Mouse (Mus musculus): Measurements from ENCODE around the gene Pgc.

Gene Pgc

GRCm38 (mm10) chr17:47707961-47708360, 18.7 kb upstream of the Pgc start:
- peak; percentile 45 for DNase-seq (ENCODE audit: extremely low read depth, low read depth, low spot score)

DNA sequence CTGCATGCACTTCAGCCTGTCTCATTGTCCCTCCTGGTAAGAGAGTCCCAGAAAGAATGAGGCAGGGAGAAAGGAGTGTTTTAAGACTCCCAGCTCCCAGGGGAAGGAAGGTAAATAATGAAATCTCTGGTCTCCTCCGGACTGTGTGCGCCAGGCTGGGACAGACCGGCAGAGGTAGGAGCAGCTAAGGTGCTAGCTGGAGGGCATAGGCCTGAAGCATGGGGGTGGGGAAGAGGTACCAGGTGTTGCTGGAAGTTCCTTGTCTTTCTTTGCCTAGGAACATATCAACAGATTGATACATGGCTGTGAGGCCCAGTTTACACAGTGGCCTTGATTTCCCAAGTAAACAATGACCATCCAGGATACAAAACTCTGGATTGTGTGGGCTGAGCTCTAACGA, 17.7 kb upstream of the Pgc start:
- no peak for DNase-seq (ENCODE audit: extremely low read depth, low read depth, low spot score)

DNA sequence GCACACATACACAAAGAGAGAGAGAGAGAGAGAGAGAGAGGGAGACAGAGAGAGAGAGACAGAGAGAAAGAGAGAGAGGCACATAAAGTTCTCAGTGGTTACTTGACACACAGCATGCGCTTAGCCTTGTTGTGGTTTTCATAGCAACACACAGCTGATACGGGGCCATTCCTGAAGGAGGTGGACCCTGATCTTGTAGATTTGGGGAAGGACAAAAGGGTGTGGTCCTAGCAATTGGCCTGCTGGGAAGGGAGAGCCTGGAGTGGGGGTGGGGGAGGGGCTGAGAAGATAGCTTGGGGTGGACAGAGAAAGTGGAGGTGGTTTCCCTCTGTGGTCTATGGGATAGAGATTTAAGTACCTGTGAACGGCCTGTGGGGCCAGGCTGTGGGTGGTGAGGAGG, 16.6 kb upstream of the Pgc start:
- no peak for DNase-seq (ENCODE audit: extremely low read depth, low read depth, low spot score)

DNA sequence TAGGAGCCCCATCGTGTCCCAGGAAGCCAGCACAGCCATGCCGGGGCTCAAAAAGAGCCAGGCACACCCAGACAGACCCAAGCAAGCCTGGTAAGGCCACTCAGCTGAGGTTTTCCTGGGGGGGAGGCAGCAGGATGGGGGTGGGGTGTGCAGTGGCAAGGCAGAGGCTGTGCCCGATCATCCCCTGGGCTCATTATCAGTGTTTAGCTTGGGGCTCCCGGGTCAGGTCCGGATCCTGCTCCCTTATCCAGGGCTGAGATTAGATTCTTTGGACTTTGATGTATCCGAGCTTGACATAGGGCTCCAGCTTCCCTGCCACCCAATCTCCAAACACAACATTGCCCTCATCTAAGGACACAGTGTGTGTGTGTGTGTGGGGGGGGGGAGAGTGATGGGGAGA, 14.8 kb upstream of the Pgc start:
- no peak for DNase-seq (ENCODE audit: extremely low read depth, low read depth, low spot score)

GRCm38 (mm10) chr17:47712889-47713571, 13.6 kb upstream of the Pgc start:
- DNase-seq (ENCODE audit: extremely low read depth, low read depth, low spot score): no peak

GRCm38 (mm10) chr17:47715037-47715436, 11.6 kb upstream of the Pgc start:
- no peak for DNase-seq (ENCODE audit: extremely low read depth, low read depth, low spot score)

- no peak for DNase-seq (ENCODE audit: extremely low read depth, low read depth, low spot score)
These were observed 5.5 kb upstream of the Pgc start for GRCm38 (mm10) chr17:47721183-47721582.

DNA sequence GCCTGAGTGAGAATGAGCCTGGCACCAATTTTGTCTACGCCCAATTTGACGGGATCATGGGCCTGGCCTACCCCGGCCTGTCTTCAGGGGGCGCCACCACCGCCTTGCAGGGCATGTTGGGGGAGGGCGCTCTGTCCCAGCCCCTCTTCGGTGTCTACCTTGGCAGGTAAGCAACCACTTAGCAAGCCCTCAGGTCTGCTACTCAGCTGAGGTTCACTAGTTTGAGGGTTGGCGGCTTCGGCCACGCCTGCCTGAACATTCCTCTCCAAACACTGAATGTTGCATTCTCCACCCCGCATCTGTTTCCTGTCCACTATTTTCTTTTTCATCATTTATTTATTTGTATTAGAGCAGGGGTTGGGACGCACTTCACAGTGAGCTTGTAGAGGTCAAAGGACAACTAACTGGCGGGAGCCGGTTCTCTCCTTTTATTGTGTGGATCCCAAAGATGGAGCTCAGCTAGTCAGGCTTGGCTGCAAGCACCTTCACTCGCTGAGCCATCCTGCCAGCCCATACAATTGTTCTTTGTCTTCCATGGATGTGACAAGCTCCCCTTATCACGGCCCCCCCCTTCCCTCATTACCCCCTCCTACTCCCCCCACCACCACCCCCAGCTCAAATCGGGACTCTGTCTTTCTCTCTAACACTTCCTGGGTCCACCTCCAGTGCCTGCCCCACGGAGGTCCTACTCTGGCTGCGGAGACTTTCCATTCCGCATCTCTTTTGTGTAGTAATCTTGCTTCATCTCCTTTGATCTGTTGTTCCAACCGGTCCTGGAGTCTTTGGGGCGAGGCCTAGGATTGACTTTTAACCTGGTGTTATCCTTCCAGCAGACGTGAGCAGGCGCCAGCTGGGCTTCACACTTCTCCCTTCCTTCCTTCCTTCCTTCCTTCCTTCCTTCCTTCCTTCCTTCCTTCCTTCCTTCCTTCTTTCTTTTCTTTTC, 4.3 kb downstream of the Pgc start:
- DNase-seq (ENCODE audit: extremely low read depth, low read depth, low spot score): no peak

DNA sequence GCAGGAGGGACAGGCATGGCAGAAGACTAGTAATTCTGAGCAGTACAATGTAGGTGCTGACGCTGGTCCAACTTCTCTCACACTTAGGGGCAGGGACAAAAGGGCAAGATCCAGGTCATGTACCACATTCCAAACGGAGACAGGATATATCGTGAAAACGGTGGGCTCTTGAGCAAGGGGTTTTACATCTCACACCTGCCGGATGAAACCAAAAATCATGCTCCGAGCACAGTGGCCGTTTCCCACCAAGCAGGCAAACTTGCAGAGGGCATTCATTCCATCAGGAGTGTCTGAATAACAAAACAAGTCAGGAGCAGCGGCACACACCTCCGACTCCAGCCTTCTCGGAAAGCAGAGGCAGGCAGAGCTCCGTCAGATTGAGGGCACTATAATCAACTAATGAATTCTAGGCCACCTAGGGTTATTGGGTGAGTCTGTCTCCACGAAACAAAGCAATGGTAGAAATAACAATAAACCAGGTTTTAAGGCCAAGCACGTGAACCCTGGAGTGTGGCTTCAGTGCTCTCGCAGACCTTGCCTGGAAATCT, 9.0 kb downstream of the Pgc start:
- DNase-seq (ENCODE audit: extremely low read depth, low read depth, low spot score): no peak

DNA sequence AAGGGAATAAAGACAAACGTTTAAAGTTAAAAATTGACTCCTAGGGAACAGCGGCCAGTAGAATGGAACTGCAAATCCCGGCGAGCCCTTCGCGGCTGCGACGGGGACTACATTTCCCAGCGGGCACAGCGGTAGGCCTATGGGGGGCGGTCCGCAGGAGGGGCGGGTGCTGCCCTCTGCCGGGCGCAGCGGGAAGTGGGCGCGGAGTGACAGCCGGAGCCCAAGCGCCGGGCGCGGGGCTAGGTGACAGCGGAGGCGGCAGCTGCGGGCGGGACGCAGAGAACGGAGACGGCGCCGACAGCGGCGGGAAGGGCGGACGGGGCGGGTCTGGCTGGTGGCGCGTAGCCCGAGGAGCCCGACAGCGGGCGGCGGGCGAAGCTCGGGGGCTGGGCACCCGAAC, 10.2 kb downstream of the Pgc start, which contains the start of gene Tfeb:
TSS of gene Tfeb (plus strand) at position 175 of the 400 bp plus-strand sequence.
- no peak for DNase-seq (ENCODE audit: extremely low read depth, low read depth, low spot score)

DNA sequence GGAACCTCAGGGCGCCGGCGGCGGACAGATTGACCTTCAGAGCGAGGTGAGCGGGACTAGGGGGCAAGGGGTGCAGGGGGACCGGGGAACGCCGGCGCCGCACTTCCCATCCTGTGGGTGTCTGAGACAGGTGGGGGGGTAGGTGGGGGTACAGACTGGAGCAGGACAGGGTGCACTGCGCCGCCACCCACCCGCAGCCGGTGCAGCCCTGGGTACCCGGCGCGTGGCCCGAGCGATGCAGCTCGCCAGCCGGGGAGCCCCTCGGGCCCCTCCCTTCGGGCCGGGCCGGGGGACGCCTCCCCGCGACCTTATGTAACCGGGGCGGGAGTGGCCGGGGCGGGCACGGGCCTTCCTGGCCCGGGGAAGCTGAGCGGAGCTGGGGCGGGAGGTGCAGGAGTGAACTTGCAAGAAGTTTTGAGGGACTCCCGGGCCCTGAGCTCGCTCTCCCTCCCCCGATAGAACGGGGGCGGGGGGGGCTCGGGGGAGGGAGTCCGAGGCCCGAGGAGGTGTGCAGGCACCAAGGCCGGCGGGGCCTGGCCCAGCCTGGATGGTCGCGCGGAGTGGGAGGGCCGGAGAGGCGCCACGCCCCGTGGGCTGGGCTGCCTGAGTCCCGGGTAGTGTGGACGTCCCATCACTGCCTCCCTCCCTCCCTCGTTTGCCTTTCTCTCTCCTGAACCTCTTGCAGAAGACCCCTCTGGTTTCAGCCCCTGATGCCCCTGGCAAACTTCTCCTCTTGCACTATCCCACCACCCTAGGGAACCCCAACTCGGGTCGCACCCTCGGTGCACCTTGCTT, 10.8 kb downstream of the Pgc start:
- no peak for DNase-seq (ENCODE audit: extremely low read depth, low read depth, low spot score)

GRCm38 (mm10) chr17:47738066-47738878, 11.6 kb downstream of the Pgc start:
- no peak for DNase-seq (ENCODE audit: extremely low read depth, low read depth, low spot score)

DNA sequence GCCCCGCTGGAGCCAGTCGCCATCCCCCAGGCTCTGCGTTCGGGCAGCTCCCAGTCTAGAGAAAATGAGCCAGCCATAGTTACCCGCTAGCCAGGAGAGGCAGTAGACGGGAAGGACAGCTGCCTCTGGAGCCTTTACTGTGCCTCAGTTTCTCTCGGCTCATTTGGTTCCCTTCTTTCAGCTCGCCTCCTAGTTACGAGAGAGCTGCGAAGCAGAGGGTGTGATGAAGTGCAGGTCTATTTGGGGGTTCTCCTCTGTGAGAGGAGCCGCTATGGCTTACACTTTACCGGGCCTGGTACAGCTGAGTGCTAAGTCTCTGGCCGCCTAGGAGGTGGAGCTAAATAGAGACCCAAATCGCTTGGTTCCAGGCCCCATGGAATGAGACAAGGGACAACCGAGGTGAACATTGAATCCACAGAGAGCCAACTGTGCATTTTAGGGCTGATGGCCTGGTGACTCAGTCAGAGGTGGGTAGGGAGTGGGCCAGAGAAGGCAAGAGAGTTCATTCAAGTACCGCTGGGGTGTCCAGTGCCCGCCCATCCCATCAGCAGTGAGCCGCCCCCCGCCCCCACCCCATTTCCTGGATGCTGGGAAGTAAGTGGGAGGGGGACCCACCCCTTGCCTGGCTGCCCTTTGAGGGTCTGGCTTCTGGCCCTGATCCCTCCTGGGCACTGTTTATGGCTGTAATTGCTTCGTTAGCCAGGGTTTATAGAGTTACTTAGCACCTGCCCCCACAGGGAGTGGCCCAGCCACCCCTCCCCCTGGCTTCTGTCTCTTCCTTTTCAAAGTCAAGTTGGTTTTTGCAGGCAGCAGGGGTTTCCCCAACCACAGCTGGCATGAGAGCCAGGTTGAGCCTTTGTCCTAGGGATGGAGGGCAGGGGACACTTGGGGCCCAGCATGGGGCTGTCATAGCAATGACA, 12.5 kb downstream of the Pgc start:
- DNase-seq (ENCODE audit: extremely low read depth, low read depth, low spot score): no peak

- DNase-seq (ENCODE audit: extremely low read depth, low read depth, low spot score): no peak
These were observed 13.5 kb downstream of the Pgc start for GRCm38 (mm10) chr17:47740186-47740585.

DNA sequence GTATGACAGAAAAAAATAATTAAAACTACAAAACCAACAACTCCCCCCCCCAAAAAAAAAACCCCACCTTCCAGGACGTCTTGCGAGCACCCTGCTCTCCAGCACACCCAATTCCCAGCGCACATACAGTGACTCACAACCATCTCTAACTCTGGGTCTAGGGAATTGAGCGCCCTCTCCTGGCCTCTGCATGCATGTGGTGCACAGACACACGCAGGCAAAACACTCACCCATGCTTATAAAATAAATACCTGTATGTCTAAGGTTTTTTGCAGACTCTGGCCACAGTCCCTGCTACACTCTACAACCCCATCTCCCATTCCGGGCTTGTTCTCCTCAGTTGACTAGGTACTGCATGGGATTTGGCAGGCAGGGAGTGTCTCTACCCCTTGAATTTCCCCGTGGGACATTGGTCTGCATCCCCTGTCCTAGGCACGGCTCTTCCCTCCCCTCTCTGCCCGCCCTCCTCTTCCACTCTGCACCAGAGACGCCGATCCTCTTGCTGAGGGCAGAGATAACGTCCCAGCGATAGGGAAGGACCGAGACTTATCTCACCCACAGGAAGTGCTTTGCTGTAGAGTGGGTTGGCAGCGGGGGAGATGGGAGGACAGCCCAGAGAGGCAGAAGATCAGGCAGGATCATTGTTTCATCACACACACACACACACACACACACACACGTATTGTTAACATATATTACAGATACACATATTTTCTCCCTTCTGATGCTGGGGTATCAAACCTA, 16.5 kb downstream of the Pgc start:
- DNase-seq (ENCODE audit: extremely low read depth, low read depth, low spot score): no peak

DNA sequence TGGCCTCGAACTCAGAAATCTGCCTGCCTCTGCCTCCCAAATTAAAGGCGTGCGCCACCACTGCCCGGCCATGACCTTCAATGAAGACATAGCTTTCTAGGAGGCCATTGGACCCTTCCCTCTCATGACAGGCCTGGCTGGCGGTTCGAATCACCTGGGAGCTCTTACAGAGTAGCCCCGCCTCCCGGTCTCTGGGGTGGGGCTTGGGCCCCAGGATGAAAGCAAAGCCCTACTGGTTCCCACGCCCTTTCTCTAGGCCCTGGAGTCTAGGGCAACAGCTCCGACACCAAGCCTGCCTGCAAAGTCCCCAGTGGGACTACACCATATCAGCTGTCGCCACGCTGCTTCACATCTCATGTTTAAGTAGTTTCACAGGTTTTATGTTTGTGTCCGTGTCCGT, 17.4 kb downstream of the Pgc start:
- DNase-seq (ENCODE audit: extremely low read depth, low read depth, low spot score): no peak

DNA sequence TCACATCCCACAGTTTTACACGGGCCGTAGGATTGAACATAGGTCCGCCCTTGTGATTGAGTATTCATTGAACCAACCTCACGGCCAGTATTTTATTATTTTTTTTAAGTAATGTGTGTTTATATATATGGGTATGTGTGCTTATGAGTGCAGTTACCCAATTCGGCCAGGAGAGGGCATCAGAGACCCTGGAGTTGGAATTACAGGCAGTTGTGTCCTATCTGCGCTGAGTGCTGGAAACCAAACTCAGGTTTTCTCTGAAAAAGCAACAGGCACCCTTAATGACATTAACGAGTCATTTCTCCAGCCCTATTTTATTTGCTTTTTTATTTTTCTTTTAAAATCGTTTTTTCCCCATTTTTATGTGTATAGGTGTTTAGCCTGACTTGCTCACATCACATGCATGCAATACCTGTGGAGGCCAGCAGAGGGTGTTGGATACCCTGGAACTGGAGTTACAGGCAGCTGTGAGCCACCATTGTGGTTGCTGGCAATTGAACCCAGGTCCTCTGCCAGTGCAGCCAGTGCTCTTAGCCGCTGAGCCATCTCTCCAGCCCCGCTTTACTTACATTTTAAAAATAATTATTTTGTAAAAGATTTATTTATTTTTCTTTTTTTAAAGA, 18.2 kb downstream of the Pgc start:
- DNase-seq (ENCODE audit: extremely low read depth, low read depth, low spot score): no peak
